Mouse (Mus musculus): ENCODE data around the gene Dapk3.
"Not testable (repeated sequence)": the region's sequence is repeated elsewhere in the genome, so short reads cannot be mapped to it uniquely, and the experiment has no call there.

The Dapk3 gene

DNA sequence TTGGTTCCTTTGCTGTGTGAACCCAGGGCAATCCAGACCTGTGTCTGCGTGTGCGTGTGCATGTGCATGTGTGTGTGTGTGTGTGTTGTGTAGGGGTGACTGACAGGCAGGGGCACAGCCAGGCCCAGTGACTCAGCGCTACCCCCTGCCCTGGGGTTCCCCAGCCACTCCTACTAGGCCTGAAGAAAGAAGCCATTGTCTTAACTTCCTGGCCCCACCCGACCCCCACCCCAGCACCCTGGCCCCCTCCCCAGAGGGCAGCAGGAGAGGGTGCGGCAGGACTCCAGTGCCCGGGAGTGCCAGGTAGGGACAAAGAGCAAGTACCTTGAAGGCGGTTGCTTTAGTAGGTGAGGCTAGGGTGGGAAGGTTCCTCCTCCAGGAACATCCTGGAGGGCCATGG is 37.0 kb upstream of the Dapk3 start:
- CTCF ChIA-PET: no interaction called here

- CTCF ChIA-PET: no interaction called here
These were observed 36.5 kb upstream of the Dapk3 start for GRCm38 (mm10) chr10:81146296-81146695.

GRCm38 (mm10) chr10:81151261-81151660 is 31.5 kb upstream of the Dapk3 start:
- CTCF ChIA-PET: interaction anchor here (0.6 to 0.7 kb wide), 2 partner anchors 8 to 148 kb away, joined by 5 to 8 read pairs; no protein-coding TSS in a partner anchor

DNA sequence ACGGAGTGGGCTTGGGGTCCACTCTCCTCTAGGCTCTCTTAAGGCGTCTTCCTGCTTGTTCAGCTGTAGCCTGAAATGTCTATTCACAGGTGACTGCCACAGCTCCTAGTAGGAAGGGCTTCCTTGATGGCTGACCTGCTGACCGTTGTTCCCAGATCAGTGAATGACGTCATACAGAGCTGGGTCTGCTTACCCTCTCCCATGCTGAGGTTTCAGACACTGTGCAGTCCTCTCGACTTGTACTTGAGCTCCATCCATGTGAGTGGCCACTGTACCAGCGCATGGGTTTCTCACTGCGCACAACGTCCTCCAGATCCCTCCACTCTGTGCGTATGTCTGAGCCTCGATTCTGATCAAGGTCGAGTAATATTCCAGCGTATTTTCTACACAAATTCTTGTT is 30.2 kb upstream of the Dapk3 start:
- CTCF ChIA-PET: no interaction called here

- CTCF ChIA-PET: no interaction called here
These were observed 28.5 kb upstream of the Dapk3 start for GRCm38 (mm10) chr10:81154313-81154712.

DNA sequence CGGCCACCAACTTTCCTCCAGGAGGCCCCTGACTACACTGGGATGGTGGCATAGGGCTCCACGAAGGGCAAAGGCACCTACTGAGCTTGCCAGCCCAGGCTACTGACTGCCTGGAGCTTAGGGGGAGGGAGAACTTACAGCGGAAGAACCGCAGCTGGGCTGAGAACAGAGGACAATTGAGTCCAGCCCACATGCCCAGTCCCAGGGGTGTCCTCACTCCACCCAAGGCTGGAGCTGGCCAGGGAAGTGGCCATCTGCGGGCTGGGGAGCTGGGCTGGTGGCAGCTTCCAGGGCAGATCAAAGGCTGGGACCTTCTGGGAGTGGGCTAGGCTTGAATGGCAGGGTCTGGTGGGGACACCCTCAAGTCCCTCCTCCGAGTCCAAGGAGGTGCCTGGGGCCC is 28.1 kb upstream of the Dapk3 start:
- CTCF ChIA-PET: interaction anchor here (1.2 kb wide), 1 partner anchor 9 kb away, joined by 4 read pairs; no protein-coding TSS in a partner anchor

- CTCF ChIA-PET: interaction anchor here (1.4 kb wide), 1 partner anchor 23 kb away, joined by 5 read pairs; no protein-coding TSS in a partner anchor
These were observed 21.0 kb upstream of the Dapk3 start for GRCm38 (mm10) chr10:81161602-81162317.

- CTCF ChIA-PET: interaction anchor here (0.6 to 1.4 kb wide), 3 partner anchors 15 to 57 kb away, joined by 3 to 5 read pairs (median 3); no protein-coding TSS in a partner anchor
These were observed 20.5 kb upstream of the Dapk3 start for GRCm38 (mm10) chr10:81162318-81162652.

GRCm38 (mm10) chr10:81165118-81165517 is 17.7 kb upstream of the Dapk3 start:
- CTCF ChIA-PET: no interaction called here

GRCm38 (mm10) chr10:81167200-81168086 is 15.4 kb upstream of the Dapk3 start, which contains the start of gene Pias4:
TSS of gene Pias4 (minus strand) at chr10:81167923.
- CTCF ChIA-PET: interaction anchor here (0.5 to 0.6 kb wide), 3 partner anchors 166 to 793 kb away, joined by 3 to 4 read pairs (median 3); no protein-coding TSS in a partner anchor

- CTCF ChIA-PET: interaction anchor here (0.6 kb wide), 2 partner anchors 167 to 358 kb away, joined by 3 read pairs; no protein-coding TSS in a partner anchor
These were observed 14.7 kb upstream of the Dapk3 start for GRCm38 (mm10) chr10:81168087-81168431.

DNA sequence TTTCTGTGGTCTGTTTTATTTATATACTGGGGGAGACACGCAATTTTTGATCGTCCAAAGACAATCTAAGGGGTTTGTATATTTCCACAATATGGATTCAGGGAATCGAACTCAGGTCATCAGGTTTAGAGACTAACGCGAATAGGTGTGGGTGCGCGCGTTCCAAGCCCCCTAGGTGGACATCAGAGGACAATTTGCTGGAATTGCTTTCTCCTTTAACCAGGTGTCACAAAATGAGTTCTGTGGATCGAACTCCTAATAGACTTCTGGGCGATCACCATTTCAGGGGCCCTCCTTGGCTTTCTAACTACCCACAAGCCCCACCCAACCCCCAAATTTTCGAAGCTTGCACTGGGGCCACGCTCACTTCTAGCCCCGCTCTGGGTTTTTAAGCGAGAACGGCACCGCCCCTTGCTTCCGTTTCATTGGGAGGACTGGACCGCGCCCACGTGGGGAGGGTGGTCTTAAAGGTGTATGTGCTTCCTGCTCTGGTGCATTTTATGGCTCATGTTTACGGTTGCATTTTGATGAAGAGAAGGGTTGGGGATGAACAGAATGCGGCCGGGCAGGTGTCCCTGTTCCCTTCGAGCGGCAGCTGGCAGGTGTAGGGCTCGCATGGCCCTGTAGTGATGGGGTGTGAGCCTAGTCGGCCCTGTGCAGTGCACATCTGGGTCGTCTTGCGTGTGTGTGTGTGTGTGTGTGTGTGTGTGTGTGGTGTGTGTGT is 14.1 kb upstream of the Dapk3 start:
- CTCF ChIA-PET: interaction anchor here (0.6 to 0.7 kb wide), 3 partner anchors 167 to 359 kb away, joined by 3 to 4 read pairs (median 3); no protein-coding TSS in a partner anchor

GRCm38 (mm10) chr10:81169411-81169900 is 13.3 kb upstream of the Dapk3 start:
- CTCF ChIA-PET: interaction anchor here (0.6 kb wide), 1 partner anchor 26 kb away, joined by 3 read pairs; no protein-coding TSS in a partner anchor

GRCm38 (mm10) chr10:81173132-81173531 is 9.7 kb upstream of the Dapk3 start:
- CTCF ChIA-PET: interaction anchor here (0.6 to 0.7 kb wide), 3 partner anchors 40 to 172 kb away, joined by 4 to 14 read pairs (median 6); no protein-coding TSS in a partner anchor

- CTCF ChIA-PET: interaction anchor here (0.6 kb wide), 2 partner anchors 22 to 258 kb away, joined by 3 to 5 read pairs; no protein-coding TSS in a partner anchor
These were observed 8.0 kb upstream of the Dapk3 start for GRCm38 (mm10) chr10:81174617-81175344.

- CTCF ChIA-PET: not testable (repeated sequence)
These were observed 7.5 kb upstream of the Dapk3 start for GRCm38 (mm10) chr10:81175345-81175701.

- CTCF ChIA-PET: interaction anchor here (0.5 kb wide), 1 partner anchor 17 kb away, joined by 3 read pairs; no protein-coding TSS in a partner anchor
These were observed 6.8 kb upstream of the Dapk3 start for GRCm38 (mm10) chr10:81175936-81176465.

- CTCF ChIA-PET: interaction anchor here (0.5 to 0.7 kb wide), 2 partner anchors 14 to 17 kb away, joined by 3 read pairs; no protein-coding TSS in a partner anchor
These were observed 6.1 kb upstream of the Dapk3 start, which contains the start of gene Eef2 for GRCm38 (mm10) chr10:81176466-81177271. TSS of gene Eef2 (plus strand) at chr10:81176631.

DNA sequence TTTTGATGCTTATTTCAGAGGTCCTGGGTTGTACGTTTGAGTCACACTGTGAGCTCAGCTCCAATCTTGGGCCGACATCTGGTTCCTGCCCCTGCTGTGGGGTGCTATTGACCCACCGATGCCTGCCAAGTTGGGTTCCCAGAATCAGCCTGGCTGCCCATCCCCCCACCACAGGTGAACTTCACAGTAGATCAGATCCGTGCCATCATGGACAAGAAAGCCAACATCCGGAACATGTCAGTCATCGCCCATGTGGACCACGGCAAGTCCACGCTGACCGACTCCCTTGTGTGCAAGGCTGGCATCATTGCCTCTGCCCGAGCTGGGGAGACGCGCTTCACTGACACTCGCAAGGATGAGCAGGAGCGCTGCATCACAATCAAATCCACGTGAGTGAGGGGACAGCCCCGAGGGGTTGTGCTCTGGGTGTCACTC is 5.3 kb upstream of the Dapk3 start:
- CTCF ChIA-PET: interaction anchor here (0.7 kb wide), 1 partner anchor 15 kb away, joined by 3 read pairs; no protein-coding TSS in a partner anchor

All from spleen, embryonic (tissue).